Mouse (Mus musculus): ENCODE data around the gene Pdcd1lg2.
A peak's percentile ranks its signal among the peaks of the same experiment; 100 is the strongest.

The Pdcd1lg2 gene

GRCm38 (mm10) chr19:29410619-29411018 lies at the start of gene Pdcd1lg2:
TSS of gene Pdcd1lg2 (plus strand) at chr19:29410919.
- DNase-seq (ENCODE audit: low spot score) = no peak

DNA sequence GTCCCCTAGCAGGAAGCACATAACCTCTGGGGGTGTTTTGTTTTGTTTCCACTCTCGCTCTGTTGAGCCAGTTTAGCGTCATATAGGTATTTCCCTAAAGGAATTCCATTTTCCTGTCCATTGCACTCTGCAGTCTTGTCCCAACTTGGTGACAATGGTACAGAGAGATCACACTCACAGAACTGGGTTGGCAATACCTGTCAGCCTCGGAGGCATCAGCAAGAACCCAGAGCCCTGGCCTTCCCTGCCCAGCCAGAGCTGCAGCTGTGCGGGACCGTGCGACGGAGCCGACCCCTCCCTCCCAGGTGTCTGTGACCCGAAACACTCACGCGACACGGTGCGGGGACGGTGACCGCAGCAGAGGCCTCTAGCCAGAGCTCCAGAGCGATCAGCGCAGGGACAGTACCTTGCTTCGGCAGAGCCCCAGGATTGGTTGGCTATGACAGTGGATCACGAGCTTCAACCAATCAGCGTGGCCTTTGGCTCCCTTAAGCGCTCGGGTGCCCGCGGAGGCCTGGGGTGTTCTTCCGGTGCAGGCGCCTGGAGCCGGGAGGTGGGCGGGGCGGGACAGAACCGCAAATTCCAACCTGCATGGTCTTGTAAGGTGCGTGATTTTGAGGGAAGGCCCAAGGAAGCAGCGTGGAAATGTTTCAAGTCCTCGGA lies 49.1 kb upstream of the Pdcd1lg2 start:
- DNase-seq (ENCODE audit: low spot score) = peak; percentile 92

DNA sequence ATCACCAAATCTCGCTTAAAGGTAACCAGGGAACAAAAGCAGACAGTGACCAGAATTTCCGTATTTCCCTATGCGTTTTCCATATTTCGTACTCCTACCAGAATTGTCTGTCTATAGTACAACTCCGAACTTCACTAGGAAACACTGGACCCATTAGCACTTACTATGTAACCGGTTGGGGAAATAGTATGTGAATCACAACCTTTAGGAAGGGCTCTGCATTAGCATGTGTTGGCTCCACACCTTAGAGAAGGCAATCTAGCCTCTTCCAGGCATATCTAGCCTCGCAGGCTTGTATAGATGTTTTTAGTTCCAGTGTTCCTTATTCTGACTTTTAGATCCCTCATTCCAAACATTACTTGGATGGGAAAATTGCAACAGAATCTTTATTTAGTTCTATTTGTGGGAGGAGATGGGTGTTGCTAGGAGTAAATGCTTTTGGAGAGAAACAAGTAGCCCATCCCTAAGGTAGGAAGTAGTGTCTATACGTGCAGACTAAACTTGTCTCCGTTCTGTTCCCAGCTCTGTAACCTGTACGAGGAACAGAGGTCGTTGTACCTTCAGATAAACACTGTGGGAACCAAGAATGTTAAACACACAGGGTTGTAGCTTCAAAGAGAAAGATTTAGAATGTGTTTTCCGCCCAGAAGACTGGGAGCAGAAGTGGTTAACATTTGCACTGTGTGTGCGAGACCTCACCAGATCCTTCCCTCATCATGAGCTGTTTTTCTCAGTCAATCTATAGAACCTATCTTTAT lies 48.4 kb upstream of the Pdcd1lg2 start:
- no peak for DNase-seq (ENCODE audit: low spot score)

GRCm38 (mm10) chr19:29363557-29363956 lies 47.2 kb upstream of the Pdcd1lg2 start:
- DNase-seq (ENCODE audit: low spot score) = no peak

- no peak for DNase-seq (ENCODE audit: low spot score)
These were observed 46.6 kb upstream of the Pdcd1lg2 start for GRCm38 (mm10) chr19:29364076-29364475.

DNA sequence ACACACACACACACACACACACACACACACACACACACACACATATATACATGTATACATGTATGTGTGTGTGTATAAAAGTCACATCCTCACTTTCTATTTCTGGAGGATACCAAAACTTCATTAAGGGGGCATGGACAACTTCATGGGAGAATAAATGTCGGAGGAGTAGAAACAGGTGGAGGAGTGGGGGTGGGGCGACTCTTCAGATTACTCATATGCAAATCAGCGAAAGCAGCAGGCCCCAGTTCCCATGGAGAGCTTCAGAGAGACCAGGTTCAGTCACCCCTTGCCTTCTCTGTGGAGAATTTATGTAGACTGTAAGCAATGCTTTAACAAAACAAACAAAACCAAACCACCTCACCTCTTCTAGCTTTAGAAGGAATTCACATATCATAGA lies 45.6 kb upstream of the Pdcd1lg2 start:
- no peak for DNase-seq (ENCODE audit: low spot score)

DNA sequence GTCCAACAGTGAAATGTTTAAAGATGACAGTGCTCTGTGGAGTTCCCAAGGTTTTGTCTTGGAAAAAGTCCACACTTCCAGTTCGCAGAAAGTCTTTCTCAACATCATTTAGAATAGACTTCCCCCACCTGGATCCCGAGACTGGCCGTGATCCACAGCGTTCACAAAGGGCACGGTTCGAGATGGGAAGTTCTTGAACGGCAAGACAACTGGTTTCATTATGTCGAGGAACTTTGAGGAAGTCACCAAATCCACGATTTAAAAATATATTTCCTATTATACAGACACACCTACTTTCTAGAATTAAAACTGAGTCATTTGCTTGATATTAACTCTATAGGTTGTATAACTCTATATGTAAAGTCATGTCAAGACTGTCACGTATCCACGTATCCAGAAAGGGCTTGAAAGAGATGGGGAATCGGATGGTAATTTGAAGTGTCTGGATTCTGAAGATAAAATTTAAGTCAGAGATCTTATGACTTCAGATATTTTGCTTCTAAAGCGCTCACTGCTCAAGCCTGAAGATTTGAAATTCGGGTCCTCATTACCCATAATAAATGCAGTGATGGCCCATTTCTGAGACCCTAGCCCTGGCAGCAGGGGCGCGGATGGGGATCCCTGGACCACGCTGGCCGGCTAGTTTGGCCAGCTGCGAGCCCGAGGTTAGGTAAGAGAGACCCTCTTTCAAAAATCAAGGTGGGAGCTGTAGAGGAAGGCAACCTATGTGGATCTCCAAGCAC lies 44.3 kb upstream of the Pdcd1lg2 start:
- no peak for DNase-seq (ENCODE audit: low spot score)

GRCm38 (mm10) chr19:29366969-29367622 lies 43.6 kb upstream of the Pdcd1lg2 start, which contains the start of the genes Plgrkt and Cd274:
TSS of gene Plgrkt (minus strand) at chr19:29367390.
TSS of gene Cd274 (plus strand) at chr19:29367455.
- DNase-seq (ENCODE audit: low spot score) = peak; percentile 88

- no peak for DNase-seq (ENCODE audit: low spot score)
These were observed 42.7 kb upstream of the Pdcd1lg2 start for GRCm38 (mm10) chr19:29368041-29368440.

- DNase-seq (ENCODE audit: low spot score) = no peak
These were observed 41.9 kb upstream of the Pdcd1lg2 start for GRCm38 (mm10) chr19:29368671-29369309.

DNA sequence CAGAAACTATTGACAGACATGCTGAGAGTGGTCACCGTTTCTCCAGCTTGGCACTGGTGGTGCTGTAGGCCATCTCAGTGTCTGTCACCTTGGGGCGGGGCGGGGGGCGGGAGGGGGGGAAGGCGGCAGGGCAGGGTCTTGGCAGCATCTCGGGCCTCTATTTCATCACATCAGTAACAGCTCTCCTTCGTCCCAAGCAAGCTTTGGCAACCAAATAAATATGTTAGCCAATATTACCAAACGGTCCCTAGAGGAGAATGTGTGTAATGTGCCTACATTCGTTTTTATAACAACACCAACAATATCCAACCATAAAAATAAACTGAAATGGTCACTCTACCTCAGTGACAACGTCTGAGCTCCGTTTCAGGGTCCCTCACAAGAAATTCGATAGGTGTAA lies 40.6 kb upstream of the Pdcd1lg2 start:
- DNase-seq (ENCODE audit: low spot score) = no peak

GRCm38 (mm10) chr19:29370545-29371283 lies 40.0 kb upstream of the Pdcd1lg2 start:
- DNase-seq (ENCODE audit: low spot score) = no peak

GRCm38 (mm10) chr19:29371284-29372081 lies 39.2 kb upstream of the Pdcd1lg2 start:
- no peak for DNase-seq (ENCODE audit: low spot score)

GRCm38 (mm10) chr19:29372138-29372537 lies 38.6 kb upstream of the Pdcd1lg2 start:
- no peak for DNase-seq (ENCODE audit: low spot score)

DNA sequence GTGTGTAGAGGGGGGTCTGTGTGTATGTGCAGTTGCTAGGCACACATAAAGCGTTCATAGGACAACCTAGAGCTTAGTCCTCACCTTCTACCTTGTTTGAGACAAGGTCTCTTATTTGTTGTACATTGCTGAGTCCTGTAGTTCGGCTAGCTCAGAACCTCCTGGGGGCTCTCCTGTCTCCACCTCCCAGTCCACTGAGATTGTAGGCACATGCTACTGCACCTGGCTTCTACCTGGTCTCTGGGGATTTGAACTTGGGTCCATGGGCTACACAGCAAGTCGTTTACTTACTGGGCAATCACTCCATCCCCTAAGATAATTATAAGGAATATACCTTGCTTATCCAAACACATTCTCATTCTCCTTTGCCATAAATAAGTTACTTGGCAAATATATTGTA lies 38.1 kb upstream of the Pdcd1lg2 start:
- DNase-seq (ENCODE audit: low spot score) = no peak

DNA sequence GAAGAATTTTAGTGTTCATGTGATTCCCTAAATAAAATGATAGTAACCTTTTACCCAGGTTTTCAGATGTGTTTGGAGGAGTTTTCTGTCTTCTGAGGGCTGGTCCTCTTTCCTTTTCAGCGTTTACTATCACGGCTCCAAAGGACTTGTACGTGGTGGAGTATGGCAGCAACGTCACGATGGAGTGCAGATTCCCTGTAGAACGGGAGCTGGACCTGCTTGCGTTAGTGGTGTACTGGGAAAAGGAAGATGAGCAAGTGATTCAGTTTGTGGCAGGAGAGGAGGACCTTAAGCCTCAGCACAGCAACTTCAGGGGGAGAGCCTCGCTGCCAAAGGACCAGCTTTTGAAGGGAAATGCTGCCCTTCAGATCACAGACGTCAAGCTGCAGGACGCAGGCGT lies 37.3 kb upstream of the Pdcd1lg2 start:
- DNase-seq (ENCODE audit: low spot score) = no peak

GRCm38 (mm10) chr19:29374947-29375346 lies 35.8 kb upstream of the Pdcd1lg2 start:
- no peak for DNase-seq (ENCODE audit: low spot score)

DNA sequence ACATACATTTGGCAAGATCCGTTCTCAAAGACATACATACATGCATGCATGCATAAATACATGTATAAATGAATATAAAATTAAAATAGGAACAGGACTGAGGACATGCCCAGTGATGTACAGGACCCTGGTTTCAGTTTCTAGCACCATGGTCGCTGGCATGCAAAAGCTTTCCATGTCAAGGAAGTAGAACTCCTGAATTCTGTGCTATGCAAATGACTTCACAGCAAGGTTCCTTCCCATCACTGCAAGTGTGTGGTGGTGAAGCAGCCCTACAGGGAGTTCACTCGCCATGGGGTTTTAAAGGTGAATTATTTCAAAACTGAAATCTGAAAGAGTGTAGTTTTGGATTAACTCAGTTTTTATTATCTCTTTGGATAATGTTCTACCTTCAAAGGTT lies 34.3 kb upstream of the Pdcd1lg2 start:
- DNase-seq (ENCODE audit: low spot score) = no peak

DNA sequence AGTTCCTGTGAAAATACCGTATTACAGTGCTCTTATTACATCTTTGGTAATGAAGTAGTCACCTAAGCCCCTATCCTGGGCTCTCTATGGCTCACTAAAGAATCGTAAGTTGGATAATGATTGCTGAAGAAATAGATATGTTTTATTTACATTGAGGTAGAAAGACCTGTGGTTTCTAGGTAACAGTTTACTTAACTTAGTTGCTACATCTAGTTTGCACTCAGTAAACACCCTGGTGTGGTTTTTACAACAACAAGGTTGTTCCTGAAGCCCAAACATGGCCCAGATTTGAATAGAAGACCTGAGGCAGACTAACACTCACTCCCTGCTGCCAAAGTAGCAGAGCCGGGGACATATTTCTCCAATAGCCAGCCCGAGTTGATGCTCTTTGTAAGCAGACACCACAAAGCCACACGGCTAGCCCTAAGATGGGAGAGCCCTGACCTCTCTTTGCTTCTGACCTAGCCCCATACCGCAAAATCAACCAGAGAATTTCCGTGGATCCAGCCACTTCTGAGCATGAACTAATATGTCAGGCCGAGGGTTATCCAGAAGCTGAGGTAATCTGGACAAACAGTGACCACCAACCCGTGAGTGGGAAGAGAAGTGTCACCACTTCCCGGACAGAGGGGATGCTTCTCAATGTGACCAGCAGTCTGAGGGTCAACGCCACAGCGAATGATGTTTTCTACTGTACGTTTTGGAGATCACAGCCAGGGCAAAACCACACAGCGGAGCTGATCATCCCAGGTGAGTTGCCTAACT lies 30.7 kb upstream of the Pdcd1lg2 start:
- no peak for DNase-seq (ENCODE audit: low spot score)
